Mouse (Mus musculus) forebrain, embryonic 15.5 days (tissue): ENCODE measurements at regions not wholly inside any gene's neighbourhood (a gene's known extent, or its start where the extent isn't known, plus 50 kb on each side); places are given as distances from the start of the nearest gene placed in this dataset.
"Not testable (repeated sequence)": the region's sequence is repeated elsewhere in the genome, so short reads cannot be mapped to it uniquely, and the experiment has no call there.

ENCODE experiments used
- ATAC-seq: fragments of 200-750 bp; cut with Nextera tagmentation; replicated peaks from 2 replicates; pipeline ENCODE4 v1.8.0; 2017; ENCODE audit warnings: mild to moderate bottlenecking, moderate TSS enrichment, moderate library complexity
- H3K27ac ChIP-seq: fragments of 300-500 bp; sonication (generic); replicated peaks from 2 replicates; pipeline ENCODE4 v1.5.1; 2015; ENCODE audit warnings: mild to moderate bottlenecking, inconsistent platforms
- H3K27me3 ChIP-seq: fragments of 300-500 bp; sonication (generic); 2 replicates; pipeline ENCODE4 v1.6.1; 2015; ENCODE audit warnings: inconsistent platforms
- H3K36me3 ChIP-seq: fragments of 300-500 bp; sonication (generic); 2 replicates; pipeline ENCODE4 v1.6.1; 2015; ENCODE audit warnings: mild to moderate bottlenecking, inconsistent platforms
- H3K4me1 ChIP-seq: fragments of 300-500 bp; sonication (generic); 2 replicates; pipeline ENCODE4 v1.6.1; 2015; ENCODE audit warnings: inconsistent platforms
- H3K4me2 ChIP-seq: fragments of 300-500 bp; sonication (generic); replicated peaks from 2 replicates; pipeline ENCODE4 v1.6.1; 2015; ENCODE audit warnings: mild to moderate bottlenecking, inconsistent platforms
- H3K4me3 ChIP-seq: fragments of 300-500 bp; sonication (generic); 2 replicates; pipeline ENCODE4 v1.5.1; 2015; ENCODE audit warnings: mild to moderate bottlenecking, inconsistent platforms
- H3K9ac ChIP-seq: fragments of 300-500 bp; sonication (generic); replicated peaks from 2 replicates; pipeline ENCODE4 v1.6.1; 2015; ENCODE audit warnings: mild to moderate bottlenecking, inconsistent platforms
- H3K9me3 ChIP-seq: fragments of 300-500 bp; sonication (generic); 2 replicates; pipeline ENCODE4 v1.6.1; 2016; ENCODE audit warnings: inconsistent platforms
- WGBS: fragments of 180-500 bp; shearing (Covaris S2); methylation state at CpG from one replicate; pipeline ENCODE4 v1.1.7; 2015; ENCODE audit warnings: mixed read lengths; 5-methylcytosine and 5-hydroxymethylcytosine counted together

GRCm38 (mm10) chr12:104637046-104638032, 114.4 kb downstream of the Dicer1 start:
- Histone ChIP-seq H3K4me2 (peak overlapping the region; percentile 30), H3K27me3 (peaks cover 16% of the 10 kb centered on the region), H3K36me3 (no peaks in the 10 kb centered on the region), H3K4me1 (peaks cover 16% of the 10 kb centered on the region), H3K4me3 (no peak overlapping the region), H3K9me3 (no peaks in the 10 kb centered on the region), H3K27ac (no peak overlapping the region), H3K9ac (no peak overlapping the region)
- WGBS, result 10% methylated on average over 33 of the region's 33 CpGs
- ATAC-seq, result peak; percentile 86

- 63% methylated on average over 12 of the region's 12 CpGs for WGBS
- Histone ChIP-seq H3K4me3 (no peak overlapping the region), H3K9ac (no peak overlapping the region), H3K9me3 (no peaks in the 10 kb centered on the region), H3K27me3 (peaks cover 16% of the 10 kb centered on the region), H3K4me2 (no peak overlapping the region), H3K27ac (no peak overlapping the region), H3K4me1 (peaks cover 16% of the 10 kb centered on the region), H3K36me3 (no peaks in the 10 kb centered on the region)
- ATAC-seq, result no peak
These were observed 115.3 kb downstream of the Dicer1 start for GRCm38 (mm10) chr12:104636474-104636873.

- H3K36me3 ChIP-seq, result no peaks in the 10 kb centered on the region
- H3K27ac ChIP-seq, result no peak overlapping the region
- no peak overlapping the region for H3K9ac ChIP-seq
- no peaks in the 10 kb centered on the region for H3K9me3 ChIP-seq
- no peak for ATAC-seq
- peaks cover 13% of the 10 kb centered on the region for H3K27me3 ChIP-seq
- H3K4me2 ChIP-seq, result no peak overlapping the region
- WGBS, result 56% methylated on average over 10 of the region's 10 CpGs
- H3K4me1 ChIP-seq, result peaks cover 16% of the 10 kb centered on the region
- no peak overlapping the region for H3K4me3 ChIP-seq
These were observed 116.9 kb downstream of the Dicer1 start for GRCm38 (mm10) chr12:104634818-104635217.

- no peaks in the 10 kb centered on the region for H3K36me3 ChIP-seq
- no peaks in the 10 kb centered on the region for H3K9me3 ChIP-seq
- no peak overlapping the region for H3K27ac ChIP-seq
- H3K4me2 ChIP-seq, result no peak overlapping the region
- no peak overlapping the region for H3K4me3 ChIP-seq
- no peak for ATAC-seq
- 91% methylated on average over 3 of the region's 3 CpGs for WGBS
- H3K9ac ChIP-seq, result no peak overlapping the region
- H3K4me1 ChIP-seq, result no peaks in the 10 kb centered on the region
- H3K27me3 ChIP-seq, result 0 out of 2 replicates have a peak, but pooled peaks cover 6% of the 10 kb centered on the region
These were observed 121.2 kb downstream of the Dicer1 start for GRCm38 (mm10) chr12:104630590-104630989.

GRCm38 (mm10) chr12:104629449-104629848, 122.3 kb downstream of the Dicer1 start:
- no peaks in the 10 kb centered on the region for H3K4me1 ChIP-seq
- no peak overlapping the region for H3K27ac ChIP-seq
- no peak overlapping the region for H3K9ac ChIP-seq
- H3K4me3 ChIP-seq, result no peak overlapping the region
- no peaks in the 10 kb centered on the region for H3K36me3 ChIP-seq
- no peaks in the 10 kb centered on the region for H3K9me3 ChIP-seq
- WGBS, result 85% methylated on average over 2 of the region's 2 CpGs
- no peak overlapping the region for H3K4me2 ChIP-seq
- ATAC-seq, result no peak
- 0 out of 2 replicates have a peak, but pooled peaks cover 6% of the 10 kb centered on the region for H3K27me3 ChIP-seq

GRCm38 (mm10) chr12:104626054-104626453, 125.7 kb downstream of the Dicer1 start:
- no peak overlapping the region for H3K4me2 ChIP-seq
- H3K4me3 ChIP-seq, result no peak overlapping the region
- no peak overlapping the region for H3K9ac ChIP-seq
- H3K27me3 ChIP-seq, result no peaks in the 10 kb centered on the region
- H3K27ac ChIP-seq, result no peak overlapping the region
- no peaks in the 10 kb centered on the region for H3K4me1 ChIP-seq
- no peak for ATAC-seq
- WGBS, result 90% methylated on average over 5 of the region's 5 CpGs
- no peaks in the 10 kb centered on the region for H3K9me3 ChIP-seq
- no peaks in the 10 kb centered on the region for H3K36me3 ChIP-seq

GRCm38 (mm10) chr12:104623896-104624685, 127.7 kb downstream of the Dicer1 start:
- 39% methylated on average over 7 of the region's 7 CpGs for whole genome bisulfite sequencing
- H3K9ac ChIP-seq, result no peak overlapping the region
- H3K4me2 ChIP-seq, result no peak overlapping the region
- no peak overlapping the region for H3K4me3 ChIP-seq
- ATAC-seq, result no peak
- no peaks in the 10 kb centered on the region for H3K9me3 ChIP-seq
- H3K27ac ChIP-seq, result no peak overlapping the region
- H3K4me1 ChIP-seq, result no peaks in the 10 kb centered on the region
- no peaks in the 10 kb centered on the region for H3K36me3 ChIP-seq
- H3K27me3 ChIP-seq, result no peaks in the 10 kb centered on the region

- ATAC-seq, result peak; percentile 93
- Histone ChIP-seq H3K4me3 (peak overlapping the region; percentile 34), H3K4me2 (peak overlapping the region; percentile 46), H3K36me3 (no peaks in the 10 kb centered on the region), H3K9ac (peak overlapping the region; percentile 48; the same call in 1 of the 2 replicates), H3K27me3 (no peaks in the 10 kb centered on the region), H3K9me3 (no peaks in the 10 kb centered on the region), H3K4me1 (peaks cover 3% of the 10 kb centered on the region; the same call in 1 of the 2 replicates), H3K27ac (peak overlapping the region; percentile 92)
- WGBS, result 8% methylated on average over 17 of the region's 17 CpGs
These were observed 134.5 kb downstream of the Dicer1 start for GRCm38 (mm10) chr12:104617111-104617725.

- H3K36me3 ChIP-seq, result no peaks in the 10 kb centered on the region
- H3K27ac ChIP-seq, result no peak overlapping the region
- H3K4me1 ChIP-seq, result peaks cover 9% of the 10 kb centered on the region
- WGBS, result 68% methylated on average over 8 of the region's 8 CpGs
- no peak overlapping the region for H3K4me2 ChIP-seq
- ATAC-seq, result no peak
- H3K9me3 ChIP-seq, result no peaks in the 10 kb centered on the region
- H3K27me3 ChIP-seq, result no peaks in the 10 kb centered on the region
- H3K4me3 ChIP-seq, result no peak overlapping the region
- H3K9ac ChIP-seq, result no peak overlapping the region
These were observed 137.5 kb downstream of the Dicer1 start for GRCm38 (mm10) chr12:104614240-104614639.

- Histone ChIP-seq H3K36me3 (no peaks in the 10 kb centered on the region), H3K9me3 (no peaks in the 10 kb centered on the region), H3K4me2 (no peak overlapping the region), H3K27ac (no peak overlapping the region), H3K27me3 (no peaks in the 10 kb centered on the region), H3K4me1 (peaks cover 5% of the 10 kb centered on the region; the same call in 1 of the 2 replicates), H3K4me3 (no peak overlapping the region), H3K9ac (no peak overlapping the region)
- WGBS, result 58% methylated on average over 19 of the region's 19 CpGs
- ATAC-seq, result no peak
These were observed 136.6 kb upstream of the Gsc start for GRCm38 (mm10) chr12:104609767-104610166.

GRCm38 (mm10) chr12:104608956-104609355, 135.8 kb upstream of the Gsc start:
- WGBS, result 90% methylated on average over 4 of the region's 4 CpGs
- H3K4me1 ChIP-seq, ATAC-seq: not testable (repeated sequence)

GRCm38 (mm10) chr12:104607410-104607809, 134.3 kb upstream of the Gsc start:
- Histone ChIP-seq H3K27ac (no peak overlapping the region), H3K36me3 (no peaks in the 10 kb centered on the region), H3K4me3 (no peak overlapping the region), H3K4me2 (no peak overlapping the region), H3K27me3 (no peaks in the 10 kb centered on the region), H3K9ac (no peak overlapping the region), H3K4me1 (peaks cover 5% of the 10 kb centered on the region; the same call in 1 of the 2 replicates), H3K9me3 (no peaks in the 10 kb centered on the region)
- WGBS, result 68% methylated on average over 5 of the region's 5 CpGs
- no peak for ATAC-seq

More at GRCm38 (mm10) chr12:104608956-104609355, 135.8 kb upstream of the Gsc start:
- H3K9ac ChIP-seq, H3K27ac ChIP-seq, H3K9me3 ChIP-seq, H3K36me3 ChIP-seq, H3K4me2 ChIP-seq, H3K4me3 ChIP-seq, H3K27me3 ChIP-seq: not testable (repeated sequence)
